Mouse (Mus musculus) embryonic fibroblast, embryonic 13.5 days (primary cell): ENCODE data around the gene Gtsf1l. TPM values are rescaled to one million over a fixed set of nuclear protein-coding genes. Genes with fewer than 3 reads are reported as not detected.
"Not testable (repeated sequence)": the region's sequence is repeated elsewhere in the genome, so short reads cannot be mapped to it uniquely, and the experiment has no call there.

ENCODE experiments used
- H3K27ac ChIP-seq: 2 replicates; pipeline ENCODE4 v1.5.1; 2012; ENCODE audit warnings: low read length, control low read depth, inconsistent platforms; ENCODE audit not compliant: insufficient read depth
- H3K4me1 ChIP-seq: 2 replicates; pipeline ENCODE4 v1.6.1; 2011; ENCODE audit warnings: low read length; ENCODE audit not compliant: control insufficient read depth, insufficient read depth
- H3K4me3 ChIP-seq: 2 replicates; pipeline ENCODE4 v1.5.1; 2011; ENCODE audit warnings: mild to moderate bottlenecking, control low read depth, low read length; ENCODE audit not compliant: insufficient read depth
- CTCF ChIP-seq: IDR thresholded peaks from 2 replicates; pipeline ENCODE4 v1.5.1; 2011; ENCODE audit warnings: mild to moderate bottlenecking, control low read depth, low read length, moderate library complexity, borderline replicate concordance; ENCODE audit not compliant: insufficient read depth
- POLR2A ChIP-seq: IDR thresholded peaks from 2 replicates; pipeline ENCODE4 v1.6.1; 2011; ENCODE audit warnings: low read depth, mild to moderate bottlenecking, control low read depth, low read length, moderate library complexity
- polyA plus RNA-seq: library from polyadenylated mRNA; stranded (reverse); fragments of >200 nt; gene quantifications from 2 replicates; pipeline ENCODE4 v1.2.4, GENCODE M21; 2011; ENCODE audit warnings: low read depth; ENCODE audit not compliant: missing spikeins, insufficient read length

Gtsf1l gene
- polyA plus RNA-seq, 1 experiment = not detected

DNA sequence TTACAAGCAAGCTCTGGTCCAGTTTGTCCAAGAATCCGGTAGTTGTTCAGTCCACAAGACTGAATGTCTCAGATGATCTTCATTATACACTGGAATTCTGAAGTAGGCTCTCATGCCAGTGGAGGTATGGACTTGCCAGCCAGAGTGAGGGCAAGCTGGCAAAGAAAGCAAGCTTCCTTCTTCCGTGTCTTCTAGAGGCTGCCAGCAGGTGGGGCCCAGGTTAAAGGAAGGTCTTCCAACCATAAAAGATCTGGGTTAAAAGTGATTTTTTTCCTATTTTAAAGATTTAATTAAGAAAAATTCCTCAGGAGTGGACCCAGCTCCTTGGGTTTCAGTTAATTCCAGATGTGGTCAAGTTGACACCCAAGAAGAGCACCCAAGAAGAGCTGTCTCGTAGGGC is 17.4 kb downstream of the Gtsf1l start:
- TF ChIP-seq POLR2A (no peak), CTCF (no peak)
- Histone ChIP-seq H3K4me3 (no peak overlapping the region), H3K27ac (no peak overlapping the region), H3K4me1 (no peaks in the 10 kb centered on the region)

DNA sequence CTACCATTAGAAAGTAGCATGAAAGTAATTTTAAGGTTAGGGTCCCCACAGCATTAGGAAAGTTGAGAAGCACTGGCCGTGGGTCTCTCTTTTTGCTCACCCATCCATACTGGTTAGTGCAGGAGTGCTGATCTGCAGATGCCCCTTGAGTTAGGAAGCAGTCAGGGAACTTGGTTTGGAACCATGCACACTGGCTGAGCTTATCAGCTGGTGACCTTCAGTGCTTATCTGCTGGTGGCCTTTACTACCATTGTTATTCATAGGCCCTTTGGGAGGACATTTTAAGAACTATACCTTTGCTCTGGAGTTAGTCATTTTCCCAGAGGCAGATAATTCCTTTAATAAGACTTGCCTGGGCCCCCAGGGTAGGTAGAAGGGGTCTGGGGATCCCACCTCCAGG is 20.4 kb downstream of the Gtsf1l start:
- Histone ChIP-seq H3K4me1 (no peaks in the 10 kb centered on the region), H3K4me3 (no peak overlapping the region), H3K27ac (no peak overlapping the region)
- TF ChIP-seq CTCF (no peak), POLR2A (no peak)

DNA sequence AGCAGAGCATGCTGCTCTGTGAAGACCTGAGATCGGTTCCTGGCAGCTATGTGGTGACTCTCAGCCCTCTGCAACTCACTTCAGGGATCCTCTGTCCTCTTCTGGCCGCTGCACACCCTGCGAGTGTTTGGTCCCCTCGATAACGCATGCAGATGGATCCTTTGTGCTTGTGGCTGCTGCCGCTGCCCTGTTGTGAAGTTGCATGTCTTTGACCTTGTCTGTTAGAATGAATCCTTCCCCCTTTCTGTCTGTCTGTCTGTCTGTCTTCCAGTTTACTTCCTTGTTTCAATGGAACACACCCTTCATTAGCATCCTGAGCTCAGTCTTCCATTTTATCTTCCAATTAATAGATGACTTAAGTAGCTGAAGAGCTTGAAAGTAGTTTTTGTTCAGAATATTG is 21.3 kb downstream of the Gtsf1l start:
- TF ChIP-seq CTCF = no peak
- no peak for TF ChIP-seq POLR2A
- no peak overlapping the region for H3K27ac ChIP-seq
- H3K4me1 ChIP-seq = no peaks in the 10 kb centered on the region
- H3K4me3 ChIP-seq = no peak overlapping the region

DNA sequence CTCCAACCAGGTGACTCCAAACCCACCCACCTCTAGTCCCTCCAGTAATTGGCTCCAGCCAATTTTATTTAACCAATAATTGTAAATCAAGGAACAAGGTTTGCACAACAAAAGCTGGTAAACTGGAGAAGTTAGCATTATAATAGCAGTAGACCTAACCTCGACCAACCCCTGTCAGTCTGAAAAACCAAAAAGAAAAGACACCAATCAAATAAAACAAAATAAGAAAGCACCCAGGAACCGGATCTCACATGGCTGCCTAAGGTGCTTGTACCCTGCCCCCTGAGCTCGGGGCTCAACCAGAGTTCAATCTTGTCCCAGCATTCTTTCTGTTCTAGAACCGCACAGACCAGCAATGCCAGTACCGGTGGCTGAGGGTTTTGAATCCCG is 25.5 kb downstream of the Gtsf1l start:
- H3K27ac ChIP-seq = no peak overlapping the region
- TF ChIP-seq POLR2A (no peak), CTCF (no peak)
- no peak overlapping the region for H3K4me3 ChIP-seq
- H3K4me1 ChIP-seq = no peaks in the 10 kb centered on the region

DNA sequence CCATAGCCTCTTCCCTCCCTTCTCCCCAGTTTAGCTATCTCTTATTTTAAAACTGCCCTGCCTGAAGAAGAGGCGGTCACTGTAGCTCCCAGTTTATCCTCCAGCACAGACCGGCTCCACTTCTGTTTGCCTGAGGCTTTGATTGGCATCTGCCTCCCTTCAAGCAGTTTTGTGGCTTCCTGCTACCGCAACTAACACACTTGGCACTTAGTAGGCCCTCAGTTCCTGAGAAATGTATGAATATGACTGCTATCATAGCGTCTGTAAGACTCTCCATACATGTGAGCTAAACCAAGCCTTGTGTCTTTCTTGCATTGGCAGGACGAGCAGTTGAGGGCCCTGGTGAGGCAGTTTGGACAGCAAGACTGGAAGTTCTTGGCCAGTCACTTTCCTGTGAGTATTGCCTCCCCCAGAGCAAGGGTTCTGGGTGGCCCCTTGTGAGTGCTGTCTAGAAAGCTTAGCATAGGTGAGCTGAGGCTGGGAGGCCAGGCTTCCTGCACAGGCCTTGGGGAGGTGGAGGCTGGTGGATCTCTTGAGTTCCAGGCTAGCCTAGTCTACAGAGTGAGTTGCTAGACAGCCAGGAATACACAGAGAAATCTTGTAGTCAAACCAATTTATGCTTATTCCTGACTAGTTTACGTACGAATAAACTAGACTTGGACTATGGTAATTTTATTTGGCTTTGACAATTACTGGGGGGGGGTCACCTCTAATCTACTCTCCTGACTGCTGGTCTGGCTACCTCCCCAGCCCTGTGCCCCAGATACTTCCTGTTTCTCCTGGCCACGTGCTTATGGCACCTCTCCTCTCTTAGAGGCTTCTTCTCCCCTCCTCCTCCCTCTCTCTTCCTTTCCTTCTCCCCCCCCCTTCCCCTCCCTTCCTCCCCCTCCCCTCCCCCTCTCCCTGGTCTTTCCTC is 26.2 kb downstream of the Gtsf1l start:
- Histone ChIP-seq H3K4me1 (0 out of 2 replicates have a peak, but pooled peaks cover 3% of the 10 kb centered on the region), H3K27ac (no peak overlapping the region), H3K4me3 (no peak overlapping the region)
- TF ChIP-seq CTCF (no peak), POLR2A (no peak)

DNA sequence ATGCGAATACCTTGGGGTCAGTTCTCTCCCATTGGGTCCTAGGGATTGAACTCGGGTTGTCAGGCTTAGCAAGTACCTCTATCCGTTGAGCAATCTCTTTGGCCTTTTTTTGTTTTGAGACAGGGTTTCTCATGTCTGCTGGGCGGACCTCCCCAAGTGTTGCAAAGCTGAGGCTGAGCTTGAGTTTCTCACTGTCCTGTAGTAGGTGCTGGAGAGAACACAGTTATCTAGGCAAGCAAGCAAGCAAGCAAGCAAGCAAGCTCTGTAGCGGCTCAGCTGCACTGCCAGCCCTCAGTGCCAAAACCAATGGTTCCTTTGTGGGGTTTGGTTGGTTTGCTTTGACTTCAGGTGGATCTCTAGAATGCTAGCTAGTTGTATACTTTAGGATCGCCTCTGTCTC is 27.0 kb downstream of the Gtsf1l start:
- Histone ChIP-seq H3K4me3 (no peak overlapping the region), H3K27ac (no peak overlapping the region), H3K4me1 (peaks cover 9% of the 10 kb centered on the region)
- TF ChIP-seq POLR2A = no peak
- TF ChIP-seq CTCF = no peak

DNA sequence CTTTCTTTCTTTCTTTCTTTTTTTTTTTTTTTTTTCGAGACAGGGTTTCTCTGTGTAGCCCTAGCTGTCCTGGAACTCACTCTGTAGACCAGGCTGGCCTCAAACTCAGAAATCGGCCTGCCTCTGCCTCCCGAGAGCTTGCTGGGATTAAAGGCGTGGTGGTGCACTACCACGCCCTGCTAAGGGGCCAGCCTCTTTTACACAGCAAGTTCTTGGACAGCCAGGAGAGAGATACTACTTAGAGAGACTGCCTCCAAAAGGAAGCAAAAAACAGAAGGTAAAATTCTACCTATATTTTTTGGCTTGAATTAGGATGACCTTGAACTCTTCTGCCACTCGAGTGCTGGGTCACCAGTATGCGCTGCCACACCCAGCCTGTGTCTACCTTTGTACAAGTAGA is 28.7 kb downstream of the Gtsf1l start:
- not testable (repeated sequence) for H3K27ac ChIP-seq, H3K4me3 ChIP-seq, H3K4me1 ChIP-seq

DNA sequence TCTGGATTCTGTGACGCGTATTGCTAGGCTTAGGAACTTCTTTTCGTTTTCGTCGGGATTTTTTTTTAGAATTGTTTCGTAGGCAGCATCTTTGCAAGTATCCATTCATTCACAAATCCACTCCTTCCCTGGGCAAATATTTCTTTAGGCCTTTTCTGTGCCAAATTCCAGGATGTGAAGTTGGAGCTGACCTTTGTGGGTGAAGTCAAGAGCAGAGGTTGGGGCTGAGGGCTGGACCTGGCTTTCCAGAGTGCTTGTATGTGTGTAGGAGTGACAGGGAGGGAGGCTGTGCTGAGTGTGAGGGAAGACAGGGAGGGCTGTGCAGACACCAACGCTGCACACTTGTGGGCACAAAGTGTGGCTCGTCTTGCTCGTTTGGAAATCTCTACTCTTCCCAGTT is 31.1 kb downstream of the Gtsf1l start:
- Histone ChIP-seq H3K4me1 (peaks cover 9% of the 10 kb centered on the region), H3K27ac (no peak overlapping the region), H3K4me3 (no peak overlapping the region)
- TF ChIP-seq CTCF = no peak
- no peak for TF ChIP-seq POLR2A

DNA sequence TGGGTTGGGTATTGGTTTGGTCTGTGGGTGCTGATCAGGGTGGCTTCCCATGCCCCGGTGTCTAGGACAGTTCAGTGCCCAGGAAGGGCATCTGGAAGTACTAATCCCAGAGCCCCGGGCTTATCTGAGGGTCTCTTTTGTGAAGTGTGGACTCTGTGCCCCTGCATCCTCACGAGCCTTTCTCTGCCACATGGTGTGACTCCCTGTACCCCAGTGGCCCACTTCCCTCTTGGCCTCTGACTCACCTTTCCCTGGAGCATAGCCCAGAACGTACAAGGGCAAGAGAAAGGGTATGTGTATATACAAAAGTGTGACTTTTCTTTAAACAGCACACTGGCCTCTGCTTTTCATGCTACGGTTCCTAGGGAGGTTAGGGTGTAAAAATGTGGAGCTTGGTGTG is 31.9 kb downstream of the Gtsf1l start:
- no peak overlapping the region for H3K27ac ChIP-seq
- peak overlapping the region; percentile 73 for H3K4me3 ChIP-seq
- H3K4me1 ChIP-seq = peaks cover 9% of the 10 kb centered on the region
- TF ChIP-seq POLR2A = no peak
- no peak for TF ChIP-seq CTCF

DNA sequence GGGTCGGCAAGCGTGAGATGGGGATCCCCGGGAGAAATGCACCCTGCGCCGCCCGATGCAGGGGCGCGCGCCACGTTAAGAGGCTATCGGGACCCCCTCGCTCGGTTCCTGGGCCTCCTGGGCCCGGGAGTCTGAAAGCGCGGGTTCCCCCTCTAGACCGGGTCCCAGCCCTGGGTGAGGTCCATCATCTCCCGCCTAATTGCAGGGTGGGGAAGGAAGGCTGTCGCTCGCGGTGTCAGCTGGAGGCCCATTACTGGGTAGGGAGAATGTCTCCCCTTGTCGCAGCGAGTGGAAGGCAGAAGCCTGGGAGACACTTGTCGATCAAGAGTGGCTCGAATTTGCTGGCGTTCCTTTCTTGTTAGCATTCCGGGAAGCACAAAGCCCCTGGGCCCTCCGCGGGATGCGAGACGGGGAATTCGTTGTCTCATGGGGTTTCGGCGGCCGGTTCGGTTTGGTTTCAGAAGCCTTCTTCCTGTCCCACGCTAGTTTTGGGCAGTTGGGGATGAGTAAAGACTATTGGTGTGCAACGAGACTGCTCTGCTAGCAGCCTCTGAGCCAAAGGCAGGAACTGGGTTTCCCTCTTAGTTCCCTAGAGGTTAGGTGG is 32.7 kb downstream of the Gtsf1l start:
- peak overlapping the region; percentile 73 for H3K4me3 ChIP-seq
- no peak overlapping the region for H3K27ac ChIP-seq
- TF ChIP-seq POLR2A (no peak), CTCF (no peak)
- peaks cover 9% of the 10 kb centered on the region for H3K4me1 ChIP-seq
